Mouse (Mus musculus) heart, adult 2 months (tissue): ENCODE results near the gene H2-T24. TPM values are rescaled to one million over a fixed set of nuclear protein-coding genes. Genes with fewer than 3 reads are reported as not detected.

Source experiments
- DNase-seq, 2 experiments: peaks; one replicate each; pipeline ENCODE4 v3.0.0; 2021
- H3K27ac ChIP-seq: fragments of 200-600 bp; 2 replicates; pipeline ENCODE4 v1.8.1; 2022
- H3K27me3 ChIP-seq: fragments of 200-500 bp; 2 replicates; pipeline ENCODE4 v1.6.1; 2012; ENCODE audit warnings: mild to moderate bottlenecking, low read length, inconsistent platforms, mixed read lengths; ENCODE audit not compliant: control insufficient read depth, insufficient read depth
- H3K36me3 ChIP-seq: fragments of 200-500 bp; 2 replicates; pipeline ENCODE4 v1.6.1; 2012; ENCODE audit warnings: low read length, inconsistent platforms; ENCODE audit not compliant: control insufficient read depth, insufficient read depth
- H3K4me1 ChIP-seq: fragments of 200-500 bp; 2 replicates; pipeline ENCODE4 v1.6.1; 2011; ENCODE audit warnings: low read length; ENCODE audit not compliant: control insufficient read depth, insufficient read depth
- H3K4me3 ChIP-seq: fragments of 200-600 bp; 2 replicates; pipeline ENCODE4 v1.8.1; 2022
- H3K79me2 ChIP-seq: fragments of 200-500 bp; replicated peaks from 2 replicates; pipeline ENCODE4 v1.6.1; 2012; ENCODE audit warnings: mild to moderate bottlenecking, inconsistent platforms, low read length, moderate library complexity, mixed read lengths; ENCODE audit not compliant: control insufficient read depth, insufficient read depth
- H3K9ac ChIP-seq: fragments of 200-500 bp; 2 replicates; pipeline ENCODE4 v1.6.1; 2012; ENCODE audit warnings: low read depth, mild to moderate bottlenecking, control low read depth, inconsistent platforms, low read length, mixed read lengths
- CTCF ChIP-seq: fragments of 200-600 bp; IDR thresholded peaks from 2 replicates; pipeline ENCODE4 v1.8.1; 2022; ENCODE audit warnings: antibody characterized with exemption, mild to moderate bottlenecking, moderate library complexity
- EP300 ChIP-seq: fragments of 200-500 bp; IDR thresholded peaks from 2 replicates; pipeline ENCODE4 v1.6.1; 2011; ENCODE audit warnings: low read depth, low read length, control low read depth; ENCODE audit not compliant: insufficient read depth
- POLR2A ChIP-seq: fragments of 200-500 bp; IDR thresholded peaks from 2 replicates; pipeline ENCODE4 v1.6.1; 2011; ENCODE audit warnings: mild to moderate bottlenecking, low read depth, low read length, control low read depth; ENCODE audit not compliant: insufficient read depth
- WGBS: fragments of 180-500 bp; shearing (Covaris S2); methylation state at CpG from one replicate; pipeline ENCODE4 v1.1.7; 2018; 5-methylcytosine and 5-hydroxymethylcytosine counted together
- intact Hi-C: fragments of 180-260 bp; cut with DNase I; formaldehyde crosslinking; loops from one replicate; pipeline ENCODE4 v1.15.1; 2025
- polyA plus RNA-seq: library from polyadenylated mRNA; depleted of rRNA; stranded (reverse); fragments of >200 nt; gene quantifications from 2 replicates; pipeline ENCODE4 v1.2.3, GENCODE M21; 2012
- total RNA-seq, 2 experiments: library from RNA; stranded (reverse); gene quantifications; 2 replicates each; pipeline ENCODE4 v1.2.3; 2021

H2-T24 gene
- total and polyA plus RNA-seq, 3 experiments = 4.3 to 9.6 (median 7.5) TPM

GRCm38 (mm10) chr17:35996949-35997348, 23.4 kb downstream of the H2-T24 start:
- Histone ChIP-seq H3K4me3 (peak overlapping the region; percentile 16; the same call in 1 of the 2 replicates), H3K36me3 (no peaks in the 10 kb centered on the region), H3K9ac (no peak overlapping the region), H3K27me3 (no peaks in the 10 kb centered on the region), H3K4me1 (peaks cover 6% of the 10 kb centered on the region), H3K27ac (peak overlapping the region; percentile 15), H3K79me2 (no peaks in the 10 kb centered on the region)
- WGBS = under 1% methylated on average over 11 of the region's 11 CpGs
- intact Hi-C loops = loop anchor here (1.0 to 2.0 kb wide), 3 partner anchors 35 to 196 kb away; partner anchors contain the start of gene H2-T23
- TF ChIP-seq CTCF (peak; percentile 89), EP300 (peak; percentile 100), POLR2A (no peak)
- DNase-seq = peak; percentile 93 to 94

GRCm38 (mm10) chr17:35994879-35995240, 25.5 kb downstream of the H2-T24 start:
- H3K27ac ChIP-seq = peak overlapping the region; percentile 72
- intact Hi-C loops = loop anchor here (5.0 kb wide), 1 partner anchor 168 kb away; no protein-coding TSS in a partner anchor
- TF ChIP-seq CTCF (no peak), EP300 (no peak), POLR2A (no peak)

GRCm38 (mm10) chr17:35994175-35994878, 26.0 kb downstream of the H2-T24 start:
- H3K4me3 ChIP-seq = peak overlapping the region; percentile 64
- H3K4me1 ChIP-seq = peaks cover 6% of the 10 kb centered on the region
- H3K27me3 ChIP-seq = no peaks in the 10 kb centered on the region
- H3K27ac ChIP-seq = peak overlapping the region; percentile 72
- H3K79me2 ChIP-seq = no peaks in the 10 kb centered on the region
- 2% methylated on average over 31 of the region's 31 CpGs for WGBS
- H3K9ac ChIP-seq = peak overlapping the region; percentile 61; the same call in 1 of the 2 replicates
- H3K36me3 ChIP-seq = no peaks in the 10 kb centered on the region
- DNase-seq = peak; percentile 84 to 88
- intact Hi-C loops = loop anchor here (5.0 kb wide), 1 partner anchor 167 kb away; no protein-coding TSS in a partner anchor
- TF ChIP-seq EP300 (peak; percentile 80), POLR2A (peak; percentile 96), CTCF (no peak)

More at GRCm38 (mm10) chr17:35994879-35995240, 25.5 kb downstream of the H2-T24 start:
- Histone ChIP-seq H3K4me1 (peaks cover 6% of the 10 kb centered on the region), H3K9ac (peak overlapping the region; percentile 53), H3K36me3 (no peaks in the 10 kb centered on the region), H3K27me3 (no peaks in the 10 kb centered on the region), H3K4me3 (peak overlapping the region; percentile 64), H3K79me2 (no peaks in the 10 kb centered on the region)
- no peak for DNase-seq
- 3% methylated on average over 14 of the region's 14 CpGs for WGBS

- no peaks in the 10 kb centered on the region for H3K36me3 ChIP-seq
- peak overlapping the region; percentile 64 for H3K4me3 ChIP-seq
- DNase-seq = peak; percentile 81 to 85
- 2% methylated on average over 17 of the region's 17 CpGs for WGBS
- no peak for TF ChIP-seq CTCF
- TF ChIP-seq EP300 = peak; percentile 92
- H3K27ac ChIP-seq = peak overlapping the region; percentile 72
- H3K4me1 ChIP-seq = peaks cover 4% of the 10 kb centered on the region
- H3K79me2 ChIP-seq = no peaks in the 10 kb centered on the region
- no peak overlapping the region for H3K9ac ChIP-seq
- intact Hi-C loops = loop anchor here (1.0 to 5.0 kb wide), 2 partner anchors 56 to 166 kb away; no protein-coding TSS in a partner anchor
- H3K27me3 ChIP-seq = no peaks in the 10 kb centered on the region
Observed at GRCm38 (mm10) chr17:35993675-35994074, 26.7 kb downstream of the H2-T24 start.

GRCm38 (mm10) chr17:35991781-35992180, 28.6 kb downstream of the H2-T24 start:
- Histone ChIP-seq H3K27me3 (no peaks in the 10 kb centered on the region), H3K9ac (no peak overlapping the region), H3K4me1 (peaks cover 1% of the 10 kb centered on the region), H3K36me3 (no peaks in the 10 kb centered on the region), H3K4me3 (no peak overlapping the region), H3K27ac (no peak overlapping the region), H3K79me2 (no peaks in the 10 kb centered on the region)
- TF ChIP-seq POLR2A (no peak), EP300 (no peak), CTCF (no peak)
- WGBS = 30% methylated on average over 10 of the region's 10 CpGs
- intact Hi-C loops = loop anchor here (5.0 kb wide), 1 partner anchor 164 kb away; no protein-coding TSS in a partner anchor
- DNase-seq = peak; percentile 32 to 40

GRCm38 (mm10) chr17:35981776-35982175, 38.6 kb downstream of the H2-T24 start:
- Histone ChIP-seq H3K36me3 (no peaks in the 10 kb centered on the region), H3K4me3 (no peak overlapping the region), H3K4me1 (peaks cover 2% of the 10 kb centered on the region), H3K79me2 (no peaks in the 10 kb centered on the region), H3K27me3 (no peaks in the 10 kb centered on the region), H3K27ac (no peak overlapping the region), H3K9ac (no peak overlapping the region)
- WGBS = 94% methylated on average over 9 of the region's 9 CpGs
- DNase-seq = no peak
- no peak for TF ChIP-seq POLR2A
- TF ChIP-seq EP300 = no peak
- no peak for TF ChIP-seq CTCF
- intact Hi-C loops = no loop called here
